In genomic region chr4:136401806-136402205, GRCm38 (mm10) we compare ENCODE assay signal across 22 mouse cellular contexts. TPM values are rescaled to one million over a fixed set of nuclear protein-coding genes. Genes with fewer than 3 reads are reported as not detected.
"Had no signal": no experiment of that assay in that cellular context is flagged by ENCODE, and none has a peak within 500 bp of the region (broad histone marks: within the 10 kb centered on the region; RNA-seq: fewer than 3 reads in every experiment).

No protein-coding gene starts in this region.

- H3K4me3 ChIP-seq: midbrain, embryonic 10.5 days; midbrain, embryonic 12.5 days; myocyte; neural tube, embryonic 13.5 days; neural tube, embryonic 15.5 days had no signal

- H3K9ac ChIP-seq: lung, embryonic 14.5 days; midbrain, embryonic 12.5 days; neural tube, embryonic 13.5 days; neural tube, embryonic 15.5 days had no signal

- H3K4me2 ChIP-seq: lung, embryonic 14.5 days; midbrain, embryonic 12.5 days; neural tube, embryonic 13.5 days; neural tube, embryonic 15.5 days had no signal

- H3K36me3 ChIP-seq: midbrain, embryonic 10.5 days; midbrain, embryonic 12.5 days; neural tube, embryonic 13.5 days; neural tube, embryonic 15.5 days had no signal

- H3K27ac ChIP-seq: midbrain, embryonic 10.5 days; midbrain, embryonic 12.5 days; neural tube, embryonic 13.5 days; neural tube, embryonic 15.5 days had no signal

- H3K9me3 ChIP-seq: midbrain, embryonic 10.5 days; midbrain, embryonic 12.5 days; neural tube, embryonic 13.5 days; neural tube, embryonic 15.5 days had no signal

- H3K4me1 ChIP-seq: midbrain, embryonic 10.5 days; midbrain, embryonic 12.5 days; neural tube, embryonic 13.5 days; neural tube, embryonic 15.5 days had no signal

- DNase-seq: lung, adult 18-20 months; lung, embryonic 14.5 days; lung, postnatal 10 days; lung, postnatal 4 days; midbrain, embryonic 14.5 days; retina, postnatal 1 day; right cerebral cortex, adult 18-20 months; right cerebral cortex, postnatal 25 days; right cerebral cortex, postnatal 4 days; spleen, adult 18-20 months; thymus, adult 18-20 months; thymus, postnatal 14 days; thymus, postnatal 4 days had no signal

- H3K27me3 ChIP-seq: midbrain, embryonic 12.5 days; neural tube, embryonic 13.5 days; neural tube, embryonic 15.5 days had no signal

RNA-seq across cellular contexts. Expression of gene Htr1d, which starts 21.5 kb away (rescaled TPM):
- total RNA-seq: megakaryocyte, adult 5-6 weeks; megakaryocyte-erythroid progenitor cell, adult 5-6 weeks had no signal
- polyA plus RNA-seq: lung, embryonic 14.5 days; lung, embryonic 16.5 days; thymus, postnatal 0 days had no signal
